Mouse (Mus musculus): ENCODE measurements at regions not wholly inside any gene's neighbourhood (a gene's known extent, or its start where the extent isn't known, plus 50 kb on each side); places are given as distances from the start of the nearest gene placed in this dataset.
"Not testable (repeated sequence)": the region's sequence is repeated elsewhere in the genome, so short reads cannot be mapped to it uniquely, and the experiment has no call there.

- DNase-seq (ENCODE audit: low spot score), result peak; percentile 25
Observed at GRCm38 (mm10) chr13:85988633-85989032, 58.1 kb downstream of the Cox7c start.

GRCm38 (mm10) chr13:85982089-85982488 lies 64.6 kb downstream of the Cox7c start:
- DNase-seq (ENCODE audit: low spot score), result no peak

GRCm38 (mm10) chr13:85964005-85964404 lies 82.7 kb downstream of the Cox7c start:
- DNase-seq (ENCODE audit: low spot score), result not testable (repeated sequence)

- no peak for DNase-seq (ENCODE audit: low spot score)
Observed at GRCm38 (mm10) chr13:85955284-85955683, 91.4 kb downstream of the Cox7c start.

GRCm38 (mm10) chr13:85952896-85953295 lies 93.8 kb downstream of the Cox7c start:
- no peak for DNase-seq (ENCODE audit: low spot score)

GRCm38 (mm10) chr13:85926825-85927737 lies 119.6 kb downstream of the Cox7c start:
- no peak for DNase-seq (ENCODE audit: low spot score)

GRCm38 (mm10) chr13:85926323-85926722 lies 120.4 kb downstream of the Cox7c start:
- no peak for DNase-seq (ENCODE audit: low spot score)

GRCm38 (mm10) chr13:85922696-85923095 lies 124.0 kb downstream of the Cox7c start:
- no peak for DNase-seq (ENCODE audit: low spot score)

- no peak for DNase-seq (ENCODE audit: low spot score)
Observed at GRCm38 (mm10) chr13:85901796-85902195, 144.9 kb downstream of the Cox7c start.

- no peak for DNase-seq (ENCODE audit: low spot score)
Observed at GRCm38 (mm10) chr13:85897656-85898055, 149.0 kb downstream of the Cox7c start.

- no peak for DNase-seq (ENCODE audit: low spot score)
Observed at GRCm38 (mm10) chr13:85895141-85895540, 151.6 kb downstream of the Cox7c start.

- not testable (repeated sequence) for DNase-seq (ENCODE audit: low spot score)
Observed at GRCm38 (mm10) chr13:85889846-85890245, 156.9 kb downstream of the Cox7c start.

- DNase-seq (ENCODE audit: low spot score), result peak; percentile 3
Observed at GRCm38 (mm10) chr13:85882817-85883216, 163.9 kb downstream of the Cox7c start.

- no peak for DNase-seq (ENCODE audit: low spot score)
Observed at GRCm38 (mm10) chr13:85863745-85864144, 183.0 kb downstream of the Cox7c start.

- DNase-seq (ENCODE audit: low spot score), result no peak
Observed at GRCm38 (mm10) chr13:85848276-85848675, 198.4 kb downstream of the Cox7c start.

- peak; percentile 5 for DNase-seq (ENCODE audit: low spot score)
Observed at GRCm38 (mm10) chr13:85829894-85830293, 216.8 kb downstream of the Cox7c start.
